Mouse (Mus musculus) left cerebral cortex, postnatal 36 days (tissue): Measurements from ENCODE around the gene Zfp846. TPM values are rescaled to one million over a fixed set of nuclear protein-coding genes. Genes with fewer than 3 reads are reported as not detected.
"Not testable (repeated sequence)": the region's sequence is repeated elsewhere in the genome, so short reads cannot be mapped to it uniquely, and the experiment has no call there.

ENCODE experiments used
- DNase-seq, 2 experiments: peaks; one replicate each; pipeline ENCODE4 v3.0.0; 2021 to 2022; ENCODE audit warnings: low spot score in 2 of 2, mixed read lengths in 1 of 2
- intact Hi-C: fragments of 180-260 bp; cut with DNase I; formaldehyde crosslinking; loops from one replicate; pipeline ENCODE4 v1.15.1; 2025
- total RNA-seq, 2 experiments: library from RNA; stranded (reverse); gene quantifications; 2 replicates each; pipeline ENCODE4 v1.2.3; 2021

Zfp846 gene
- total RNA-seq, result 10 to 100 TPM; 18.5 to 21.2 TPM

DNA sequence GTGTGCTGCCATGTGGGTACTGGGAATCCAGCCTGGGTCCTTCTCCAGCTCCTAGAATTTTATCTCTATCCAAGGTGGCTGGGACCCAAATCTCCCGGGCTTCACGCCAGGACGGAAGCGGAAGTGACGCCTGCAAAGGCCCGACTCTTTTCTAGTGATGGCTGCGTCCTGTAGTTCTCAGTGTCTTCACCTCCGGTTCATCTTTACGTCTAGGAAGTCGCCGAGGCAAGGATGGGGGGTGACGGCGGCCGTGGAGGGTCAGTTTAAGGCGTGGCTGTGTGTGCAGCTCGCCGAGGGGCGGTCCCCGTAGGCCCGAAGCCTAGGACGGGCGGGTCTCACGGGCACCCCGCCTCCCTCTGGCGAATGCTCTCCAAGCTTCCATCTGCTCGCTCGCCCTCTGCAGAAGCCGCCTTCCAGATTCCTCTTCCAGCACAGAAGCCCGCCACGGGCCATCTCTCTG lies at the start of gene Zfp846:
TSS of gene Zfp846 (plus strand) at position 117 of the 460 bp plus-strand sequence.
- peak; percentile 99 to 100 for DNase-seq
- intact Hi-C loops, result loop anchor here (1.0 to 10.0 kb wide), 2 partner anchors 61 to 116 kb away; partner anchors contain the start of gene Zfp26

DNA sequence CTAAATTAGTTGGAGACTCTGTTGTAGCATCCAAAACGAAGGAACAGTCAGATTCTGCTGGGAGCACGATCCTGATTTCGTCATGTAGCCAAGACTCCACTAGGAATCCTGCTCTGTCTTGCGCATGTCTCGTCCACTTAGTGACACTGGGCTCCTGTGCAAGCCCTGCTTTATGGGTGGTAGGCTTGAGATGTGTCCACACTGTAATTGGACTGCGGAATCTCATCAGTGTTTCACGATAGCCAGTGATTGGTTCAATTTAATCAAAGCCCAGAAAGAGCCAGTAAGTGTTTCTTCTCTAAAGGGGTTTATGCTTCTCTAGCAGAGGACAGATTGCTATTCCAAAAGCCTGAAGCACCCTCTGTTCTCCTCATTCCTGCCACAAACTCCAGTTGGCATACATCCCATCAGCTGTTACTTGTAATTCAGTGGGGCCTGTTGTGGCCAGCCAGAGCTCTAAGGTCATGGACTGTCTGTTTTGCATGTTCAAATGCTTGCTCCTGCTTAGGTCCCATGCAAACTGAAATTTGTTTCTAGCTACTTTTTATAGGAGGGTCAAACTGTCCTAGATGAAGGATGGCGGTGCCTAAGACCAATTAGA lies 46.7 kb upstream of the Zfp846 start:
- intact Hi-C loops, result no loop called here
- DNase-seq, result no peak

DNA sequence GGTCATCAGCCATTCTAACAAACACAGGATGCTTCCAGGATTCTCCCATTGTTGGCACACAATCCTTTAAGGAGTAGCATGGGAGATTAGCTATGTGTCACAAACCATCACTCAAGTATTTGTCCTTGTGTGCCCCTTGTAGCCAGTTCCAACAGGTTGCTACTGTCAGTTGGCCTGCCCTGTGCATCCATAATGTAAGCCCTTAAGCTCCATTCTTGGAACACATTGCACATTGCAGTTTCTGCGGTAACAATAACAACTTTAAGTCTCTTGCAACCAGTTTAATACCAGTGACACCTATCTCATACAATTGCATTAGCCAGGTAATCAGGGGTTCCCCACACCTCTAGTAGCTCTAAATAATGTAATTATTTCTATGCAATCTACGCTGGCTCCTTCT lies 44.5 kb upstream of the Zfp846 start:
- intact Hi-C loops, result no loop called here
- DNase-seq, result no peak

DNA sequence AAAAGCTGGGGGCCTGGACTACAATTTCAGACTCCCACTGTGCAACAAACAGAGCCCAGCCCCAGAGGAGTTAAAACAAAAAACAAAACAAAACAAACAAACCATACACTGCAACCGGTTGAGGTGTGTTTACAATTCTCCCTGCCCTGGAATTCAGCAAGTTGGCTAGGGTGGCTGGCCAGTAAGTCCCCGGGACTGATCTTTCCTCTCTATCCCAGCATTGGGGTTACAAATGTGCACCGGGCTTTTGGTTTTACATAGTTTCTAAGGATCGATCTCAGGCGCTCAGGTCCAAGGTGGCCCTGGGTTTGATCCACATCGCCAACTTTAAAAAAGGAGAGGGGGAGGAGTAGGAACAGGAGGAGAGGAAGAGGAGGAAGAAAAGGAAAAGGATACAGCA lies 37.6 kb upstream of the Zfp846 start:
- no peak for DNase-seq
- intact Hi-C loops, result no loop called here

DNA sequence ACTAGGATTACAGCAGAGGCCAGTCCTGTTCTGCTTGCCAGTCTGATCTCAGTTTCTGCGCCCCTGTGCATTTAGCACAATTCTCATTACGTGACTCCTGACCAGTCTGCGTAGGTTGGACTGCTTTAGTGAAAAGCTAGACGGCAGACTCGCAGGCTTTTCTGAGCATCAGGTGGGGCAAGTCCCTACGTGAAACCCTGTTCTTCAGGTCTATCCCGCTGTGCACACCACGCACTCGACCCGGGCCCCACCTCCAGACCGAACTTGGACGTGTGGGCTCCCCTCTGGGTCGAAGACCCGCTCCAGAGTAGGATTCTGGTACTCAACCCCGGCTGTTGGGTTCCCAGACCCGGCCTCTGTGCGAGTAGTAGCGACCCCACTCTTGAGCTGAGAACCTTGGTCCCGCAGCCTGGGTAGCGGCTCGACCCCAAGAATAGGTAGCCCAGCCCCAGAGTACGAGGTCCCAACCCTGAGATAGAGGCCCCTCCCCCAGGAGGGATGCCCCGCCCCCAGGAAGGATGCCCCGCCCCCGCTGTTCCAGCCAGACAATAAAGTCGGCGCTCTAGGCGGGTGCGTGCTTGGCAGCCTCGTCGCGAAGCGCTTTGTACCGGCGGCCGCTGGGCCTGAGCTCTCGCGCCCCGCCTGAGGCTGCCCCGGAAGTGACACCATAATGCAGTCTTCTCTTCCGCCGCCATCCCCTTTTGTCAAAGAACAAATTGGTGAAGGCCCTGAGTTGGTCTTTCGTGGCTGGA lies 36.8 kb upstream of the Zfp846 start:
- intact Hi-C loops, result loop anchor here (1.0 to 2.0 kb wide), 3 partner anchors 38 to 77 kb away; partner anchors contain the start of gene Zfp426
- peak; percentile 67 to 70 for DNase-seq

DNA sequence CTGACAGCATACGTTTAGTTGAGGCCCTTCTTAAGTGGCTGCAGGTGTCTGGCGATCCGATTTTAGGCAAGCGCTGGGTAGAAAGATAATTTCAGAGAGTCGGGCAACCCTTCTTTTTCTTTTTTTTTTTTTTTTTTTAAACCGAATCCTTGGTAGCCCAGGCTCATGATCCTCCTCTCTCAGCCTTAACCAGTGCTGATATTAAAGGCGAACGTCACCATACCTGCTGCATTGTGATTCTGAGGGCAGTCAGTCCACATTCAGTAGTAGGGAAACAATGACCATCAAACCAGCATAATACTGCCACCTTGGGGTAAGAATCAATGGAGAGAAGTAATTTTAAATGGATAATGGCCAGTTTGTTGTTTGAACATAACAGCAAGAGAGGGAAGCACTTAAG lies 35.9 kb upstream of the Zfp846 start:
- no peak for DNase-seq
- intact Hi-C loops, result loop anchor here (2.0 kb wide), 2 partner anchors 52 to 78 kb away; partner anchors contain the start of gene Zfp426

DNA sequence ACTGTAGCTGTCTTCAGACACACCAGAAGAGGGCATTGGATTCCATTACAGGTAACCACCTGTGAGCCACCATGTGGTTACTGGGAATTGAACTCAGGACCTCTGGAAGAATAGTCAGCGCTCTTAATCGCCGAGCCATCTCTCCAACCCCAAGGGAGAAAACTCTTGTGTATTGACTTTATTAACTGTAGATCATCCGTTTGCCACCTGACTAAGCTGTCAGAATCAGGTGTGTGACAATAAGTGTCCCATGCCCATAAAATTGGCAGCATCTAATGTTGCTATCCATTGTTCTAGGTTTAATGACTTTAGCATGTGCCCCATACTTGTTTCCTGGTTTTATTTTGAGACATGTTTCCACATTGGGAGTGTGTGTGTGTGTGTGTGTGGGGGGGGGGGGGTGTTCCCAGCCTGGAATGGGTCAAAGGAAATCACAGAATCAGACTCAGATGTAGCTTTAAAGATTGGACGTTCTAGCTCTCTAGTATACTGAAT lies 29.3 kb upstream of the Zfp846 start:
- intact Hi-C loops, result no loop called here
- no peak for DNase-seq

DNA sequence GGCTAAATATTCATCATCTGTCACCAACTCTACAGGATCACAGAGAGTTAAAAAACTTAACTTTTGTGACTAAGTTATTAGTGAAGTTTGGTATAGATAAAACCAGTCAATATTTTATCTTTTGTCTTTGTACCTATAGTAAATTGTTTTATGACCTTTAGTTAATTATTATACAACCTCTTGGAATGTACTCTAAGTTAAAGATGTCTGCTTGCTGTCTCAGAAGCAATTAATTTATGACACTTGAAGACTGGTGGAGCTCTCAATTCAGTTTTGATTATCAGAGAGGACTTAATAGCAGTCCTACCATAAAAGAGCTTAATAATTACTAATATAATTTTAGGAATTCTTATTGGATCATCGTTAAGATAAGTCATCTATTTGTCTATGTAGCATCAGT lies 28.4 kb upstream of the Zfp846 start:
- intact Hi-C loops, result no loop called here
- no peak for DNase-seq

DNA sequence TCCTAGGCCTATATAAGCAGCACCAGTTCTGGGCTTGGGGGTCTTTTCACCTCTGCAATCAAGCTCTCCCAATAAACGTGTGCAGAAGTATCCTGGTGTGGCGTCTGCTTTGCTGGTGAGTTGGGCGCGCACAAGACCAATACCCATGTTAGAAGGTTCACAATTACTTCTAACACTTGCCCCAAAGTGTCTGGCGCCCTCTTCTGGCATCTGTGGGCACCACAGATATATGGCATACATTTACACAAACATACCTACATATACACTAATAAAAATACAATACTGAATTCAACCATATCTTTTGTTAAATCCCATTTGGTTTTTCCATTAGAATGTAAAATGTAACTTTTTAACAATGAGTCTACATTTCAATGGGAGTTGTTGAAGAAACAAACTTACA lies 18.9 kb upstream of the Zfp846 start:
- DNase-seq, result no peak
- intact Hi-C loops, result no loop called here

DNA sequence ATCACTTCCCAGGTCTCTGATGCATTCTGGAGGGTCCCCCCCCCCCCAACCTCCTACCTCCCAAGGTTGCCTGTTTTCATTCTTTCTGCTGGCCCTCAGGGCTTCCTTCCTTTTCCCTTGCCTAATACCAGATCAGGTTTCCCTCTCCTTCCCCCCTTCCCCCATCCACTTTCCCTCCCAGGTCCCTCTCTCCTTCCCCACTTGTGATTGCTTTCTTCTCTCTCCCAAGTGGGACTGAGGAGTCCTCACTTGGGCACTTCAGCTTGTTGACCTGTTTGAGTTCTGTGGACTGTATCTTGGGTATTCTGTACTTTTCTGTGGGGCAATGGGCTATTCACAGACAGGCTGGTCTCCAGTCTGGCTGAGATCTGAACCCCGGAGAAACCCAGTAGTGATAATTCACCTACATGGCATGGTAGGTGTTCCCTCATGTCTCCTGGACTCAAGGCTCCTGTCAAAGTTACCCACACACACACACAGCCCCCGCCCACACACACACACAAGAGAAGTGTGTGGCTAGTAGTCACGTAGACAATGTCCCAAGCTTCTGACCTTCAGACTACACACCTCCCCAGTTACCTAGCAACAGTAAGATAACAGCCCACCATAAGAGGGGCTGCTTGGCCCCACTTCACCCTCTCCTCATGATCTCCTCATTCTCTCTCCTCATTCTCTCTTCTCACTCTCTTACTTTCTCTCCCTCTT lies 15.6 kb upstream of the Zfp846 start:
- intact Hi-C loops, DNase-seq: not testable (repeated sequence)

DNA sequence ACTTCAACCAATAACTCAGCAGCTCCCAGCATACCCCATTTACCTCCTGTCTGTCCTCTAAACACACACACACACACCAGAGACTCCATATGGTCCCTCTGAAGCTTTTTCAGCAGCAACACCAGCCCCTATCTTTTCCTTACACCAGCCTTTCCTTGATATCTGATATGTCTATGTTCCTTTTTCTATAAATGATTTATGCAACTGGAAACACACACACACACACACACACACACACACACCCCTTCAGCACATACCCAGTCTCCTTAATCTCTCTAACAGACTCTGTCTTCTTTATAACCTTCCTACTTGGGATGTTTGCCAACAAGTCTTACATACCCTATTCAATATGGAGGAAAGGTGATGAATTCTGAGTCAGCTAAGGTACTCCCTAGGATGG lies 10.0 kb upstream of the Zfp846 start:
- intact Hi-C loops, result no loop called here
- DNase-seq, result no peak

DNA sequence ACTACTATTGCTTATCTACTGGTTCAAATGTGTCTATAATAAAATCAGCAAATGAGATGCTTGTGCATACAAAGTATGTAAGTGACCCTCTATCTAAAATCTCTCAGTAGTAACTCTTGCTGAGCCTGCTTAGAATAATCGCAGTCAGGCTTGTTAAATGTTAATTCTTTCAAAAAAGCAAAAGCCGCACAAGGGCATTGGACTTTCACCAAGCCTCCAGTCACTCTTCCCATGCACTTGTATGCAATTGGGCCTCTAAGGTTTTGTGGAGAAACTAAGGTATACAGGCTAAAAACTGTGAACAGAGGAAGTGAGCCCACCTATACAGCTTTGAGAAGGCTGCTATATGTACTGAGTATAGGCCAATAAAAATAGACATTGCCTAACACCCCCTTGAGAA lies 4.5 kb upstream of the Zfp846 start:
- no peak for DNase-seq
- intact Hi-C loops, result no loop called here

DNA sequence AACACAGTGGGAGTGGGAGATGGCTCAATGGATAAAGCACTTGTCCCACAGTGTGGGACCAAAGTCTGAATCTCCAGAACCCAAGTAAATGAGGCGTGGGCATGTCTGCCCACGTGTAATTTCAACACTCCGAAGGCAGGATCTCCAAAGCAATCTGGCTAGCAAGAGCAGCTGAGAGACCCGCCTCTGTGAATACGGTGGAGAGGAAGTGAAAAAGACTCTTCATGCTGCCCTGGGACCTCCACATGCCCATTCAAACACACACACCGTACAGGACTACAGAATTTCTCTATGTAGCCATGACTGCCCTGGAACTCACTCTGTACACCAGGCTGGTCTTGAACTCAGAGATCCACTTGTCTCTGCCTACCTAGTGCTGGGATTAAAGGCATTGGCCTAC lies 20.2 kb downstream of the Zfp846 start:
- intact Hi-C loops, result no loop called here
- DNase-seq, result no peak

DNA sequence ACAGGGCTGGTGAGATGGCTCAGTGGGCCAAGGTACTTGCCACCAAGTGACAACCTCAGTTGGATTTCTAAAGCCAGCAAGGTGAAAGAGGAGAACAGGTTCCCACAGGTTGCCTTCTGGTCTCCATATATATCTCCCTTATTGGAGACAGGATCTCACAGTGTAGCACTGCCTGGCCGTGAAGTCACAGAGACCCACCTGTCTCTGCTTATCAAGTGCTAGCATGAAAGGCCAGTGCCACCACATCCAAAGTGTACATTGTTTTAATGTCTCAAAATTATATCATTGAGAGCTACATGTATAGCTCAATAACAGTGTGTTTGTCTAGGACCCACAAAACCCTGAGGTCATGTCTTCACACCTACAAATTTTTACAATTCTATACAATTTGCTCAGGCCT lies 25.2 kb downstream of the Zfp846 start:
- intact Hi-C loops, result no loop called here
- DNase-seq, result no peak

DNA sequence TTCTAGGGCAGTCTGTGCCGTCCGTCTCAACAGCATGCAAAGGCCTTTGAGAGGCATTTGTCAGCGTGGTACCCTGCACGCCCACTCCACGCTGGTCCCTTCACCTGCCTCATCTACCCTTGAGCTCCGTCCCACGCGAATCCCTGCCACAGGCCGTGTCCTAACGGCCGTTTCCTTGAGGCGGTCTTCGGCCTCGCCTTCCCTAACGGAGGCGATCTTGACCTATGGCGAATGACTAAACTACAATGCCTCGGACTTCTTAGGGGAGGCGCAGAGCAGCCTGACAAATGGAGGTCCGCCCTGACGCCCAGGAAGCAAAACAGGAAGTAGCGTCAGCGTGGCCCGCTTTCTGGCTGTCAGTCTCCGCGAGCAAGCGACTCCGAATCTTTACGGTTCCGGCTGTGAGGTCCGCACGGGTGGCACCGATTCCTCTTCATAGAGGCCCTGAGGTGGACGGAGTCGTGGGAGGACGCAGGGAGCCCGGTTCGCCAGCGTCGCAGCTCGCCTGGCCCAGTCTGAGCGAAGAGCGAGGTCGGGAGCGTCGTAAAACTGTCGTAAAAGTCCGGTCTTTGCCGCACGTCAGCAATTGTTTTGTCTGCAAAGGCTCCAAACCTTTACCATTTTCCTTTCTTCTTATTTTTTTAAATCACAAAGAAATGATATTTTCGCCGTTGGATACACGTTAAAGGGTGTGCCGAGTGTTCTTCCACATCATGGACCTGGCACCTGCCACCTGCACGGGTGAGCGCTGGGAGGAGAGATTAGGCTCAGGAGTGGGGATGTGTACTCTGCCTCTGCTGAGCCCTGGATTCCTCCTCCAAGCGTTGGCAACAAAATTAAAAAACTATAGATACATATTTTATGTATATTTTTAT lies 26.2 kb downstream of the Zfp846 start:
- DNase-seq, result peak; percentile 91 to 93
- intact Hi-C loops, result no loop called here

DNA sequence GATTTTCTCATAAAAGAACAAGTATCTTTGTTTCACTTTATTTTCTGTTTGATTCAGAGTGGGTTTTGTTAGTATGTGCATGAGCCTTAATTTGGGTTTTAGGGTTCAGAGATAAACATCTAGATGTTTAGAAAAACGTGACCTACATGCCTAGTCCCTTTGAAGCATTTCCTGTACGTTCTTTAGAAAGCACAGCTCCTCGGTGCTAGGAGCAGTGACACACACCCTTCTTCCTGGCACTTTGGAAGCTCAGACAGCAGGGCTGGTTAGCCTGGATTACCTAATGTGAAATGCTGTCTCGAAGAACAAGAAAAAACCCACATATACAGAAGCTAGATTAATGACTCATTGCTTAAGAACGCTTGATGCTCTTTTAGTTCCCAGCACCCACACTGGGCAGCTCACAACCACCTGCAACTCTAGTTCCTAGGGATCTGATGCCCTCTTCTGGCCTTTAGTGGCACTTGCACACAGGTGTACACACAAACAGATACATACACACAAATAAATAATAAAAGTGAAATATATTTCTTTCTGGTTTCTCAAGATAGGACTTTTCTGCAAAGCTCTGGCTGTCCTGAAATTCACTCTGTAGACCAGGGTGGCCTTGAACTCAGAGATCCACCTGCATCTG lies 28.9 kb downstream of the Zfp846 start:
- no peak for DNase-seq
- intact Hi-C loops, result no loop called here

DNA sequence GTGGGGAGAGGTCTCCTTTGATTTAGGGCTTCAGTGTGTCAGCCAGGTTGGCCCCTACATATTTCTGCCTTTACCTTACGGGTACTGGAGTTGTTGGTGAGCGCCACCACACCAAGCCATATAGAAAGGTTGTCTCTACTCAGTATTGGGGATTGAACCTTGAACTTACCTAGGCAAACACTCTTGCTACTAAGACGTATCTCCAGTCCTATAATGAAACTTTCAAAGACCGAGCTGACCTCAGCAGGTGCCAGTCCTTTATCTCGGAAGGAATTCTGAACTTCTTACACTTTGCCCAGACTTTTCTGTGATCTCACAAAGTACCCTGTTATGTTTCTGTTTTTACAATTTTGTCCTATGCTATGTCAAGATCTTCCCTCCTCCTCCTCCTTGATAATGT lies 30.9 kb downstream of the Zfp846 start:
- no peak for DNase-seq
- intact Hi-C loops, result no loop called here

DNA sequence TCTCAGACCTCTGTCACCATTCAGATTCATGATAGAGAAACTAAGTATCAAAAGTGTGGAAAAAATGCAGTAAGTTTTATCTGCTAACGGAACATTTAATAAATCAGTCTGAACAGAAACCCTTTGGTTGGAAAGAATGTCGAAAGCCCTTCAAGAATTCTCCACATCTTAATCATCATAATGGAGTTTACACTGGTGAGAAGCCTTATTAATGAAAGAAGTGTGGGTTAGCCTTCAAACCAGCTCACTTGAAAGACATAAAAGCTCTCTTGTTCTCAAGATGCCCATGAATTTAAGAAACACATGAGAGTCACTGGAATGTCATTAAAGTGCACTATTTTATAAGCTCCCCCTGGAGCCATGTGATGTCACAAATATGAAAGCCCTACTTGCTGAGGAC lies 35.6 kb downstream of the Zfp846 start:
- intact Hi-C loops, result no loop called here
- no peak for DNase-seq

DNA sequence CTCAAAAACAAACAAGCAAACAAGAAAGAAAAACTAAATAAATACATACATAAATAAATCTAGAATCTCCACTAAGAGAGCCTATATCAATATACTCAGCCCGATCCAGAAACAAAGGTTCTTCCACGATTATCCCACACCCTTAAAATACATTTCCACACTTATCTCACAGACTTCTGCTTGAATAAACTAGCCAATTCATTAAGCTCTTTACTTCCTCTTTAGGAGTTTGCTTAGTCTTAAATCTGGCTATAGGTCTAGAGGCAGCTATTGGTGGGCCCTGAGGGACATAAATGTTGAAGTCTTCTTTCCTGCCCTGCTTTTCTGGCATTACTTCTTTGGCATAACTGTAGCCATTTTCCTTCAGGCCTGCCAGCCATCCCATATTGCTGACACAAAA lies 50.2 kb downstream of the Zfp846 start:
- intact Hi-C loops, result no loop called here
- no peak for DNase-seq
